Comparison of ENCODE assay signal across 9 mouse cellular contexts in genomic region chr9:122736742-122737141, GRCm38 (mm10). TPM values are rescaled to one million over a fixed set of nuclear protein-coding genes. Genes with fewer than 3 reads are reported as not detected.
A peak's percentile ranks its signal among the peaks of the same experiment; 100 is the strongest.
DNase-seq lines count a peak whose midpoint lies in the region; ATAC-seq and TF ChIP-seq lines count a peak whose summit lies in the region.
"Had no signal": no experiment of that assay in that cellular context is flagged by ENCODE, and none has a peak within 500 bp of the region (broad histone marks: within the 10 kb centered on the region; RNA-seq: fewer than 3 reads in every experiment).

No protein-coding gene starts in this region.

- no peak for ATAC-seq in inflammation-experienced regulatory T-cells, adult 6 months

- no peak for TF ChIP-seq POLR2A in thymus, adult 2 months (IDR thresholded peaks at IDR 0.05; ENCODE audit: control insufficient read depth, extremely low read depth, insufficient read depth, low read length, poor library complexity)
- no peak for TF ChIP-seq POLR2A in cerebellum, adult 2 months (IDR thresholded peaks at IDR 0.05; ENCODE audit: borderline replicate concordance, insufficient read depth, low read length)

- no peak for TF ChIP-seq CTCF in thymus, adult 2 months (IDR thresholded peaks at IDR 0.05; ENCODE audit: borderline replicate concordance, control insufficient read depth, extremely low read depth, insufficient read depth, low read length, poor library complexity)
- TF ChIP-seq CTCF in cerebellum, adult 2 months (IDR thresholded peaks at IDR 0.05; ENCODE audit: borderline replicate concordance, insufficient read depth, low read depth, low read length) = peak; percentile 25; the same call in 1 of the 2 replicates

- no peaks in the 10 kb centered on the region for H3K36me3 ChIP-seq in heart, embryonic 10.5 days
- H3K36me3 ChIP-seq in thymus, adult 2 months (ENCODE audit: control insufficient read depth, insufficient read depth, low read length) = no peaks in the 10 kb centered on the region
- H3K36me3 ChIP-seq: limb, embryonic 12.5 days had no signal

- DNase-seq in heart, adult 18-20 months = peak; percentile 57 to 73
- DNase-seq in heart, embryonic 10.5 days (ENCODE audit: low spot score) = no peak
- peak; percentile 7 for DNase-seq in thymus, adult 2 months
- DNase-seq in thymus, adult 18-20 months = no peak
- DNase-seq in cerebellum, adult 2 months = peak; percentile 9 to 25
- peak; percentile 52 to 55 for DNase-seq in heart, postnatal 36 days
- peak; percentile 57 for DNase-seq in lung, postnatal 25 days (ENCODE audit: low spot score)

- intact Hi-C loops in heart, postnatal 36 days (cut with DNase I) = loop anchor here (1.0 to 10.0 kb wide), 6 partner anchors 216 to 701 kb away; partner anchors contain the start of genes 1110059G10Rik, Clec3b, Exosc7 and Kif15

- H3K27ac ChIP-seq in heart, embryonic 10.5 days = no peak overlapping the region
- no peak overlapping the region for H3K27ac ChIP-seq in thymus, adult 2 months (ENCODE audit: control insufficient read depth, insufficient read depth, low read length)
- H3K27ac ChIP-seq in cerebellum, adult 2 months (ENCODE audit: insufficient read depth, low read length) = no peak overlapping the region
- H3K27ac ChIP-seq: limb, embryonic 12.5 days had no signal

- no peaks in the 10 kb centered on the region for H3K4me1 ChIP-seq in heart, embryonic 10.5 days
- no peaks in the 10 kb centered on the region for H3K4me1 ChIP-seq in thymus, adult 2 months (replicated peaks; ENCODE audit: control insufficient read depth, insufficient read depth, low read length)
- no peaks in the 10 kb centered on the region for H3K4me1 ChIP-seq in cerebellum, adult 2 months (ENCODE audit: control insufficient read depth, insufficient read depth, low read length)
- H3K4me1 ChIP-seq: limb, embryonic 12.5 days had no signal

- H3K9me3 ChIP-seq in heart, embryonic 10.5 days = peaks cover 3% of the 10 kb centered on the region; the same call in 1 of the 2 replicates

- 0 out of 2 replicates have a peak, but pooled peaks cover 5% of the 10 kb centered on the region for H3K27me3 ChIP-seq in heart, embryonic 10.5 days (ENCODE audit: insufficient read depth, poor library complexity, severe bottlenecking)
- no peaks in the 10 kb centered on the region; the same call in 1 of the 2 replicates for H3K27me3 ChIP-seq in thymus, adult 2 months (ENCODE audit: control insufficient read depth, insufficient read depth, low read length)
- no peaks in the 10 kb centered on the region; the same call in 1 of the 2 replicates for H3K27me3 ChIP-seq in cerebellum, adult 2 months (ENCODE audit: control insufficient read depth, insufficient read depth, low read length)

- no peak overlapping the region for H3K4me3 ChIP-seq in heart, embryonic 10.5 days
- H3K4me3 ChIP-seq in thymus, adult 2 months (ENCODE audit: control insufficient read depth, insufficient read depth, low read length) = no peak overlapping the region
- no peak overlapping the region for H3K4me3 ChIP-seq in cerebellum, adult 2 months (replicated peaks; ENCODE audit: insufficient read depth, low read depth, low read length)
- H3K4me3 ChIP-seq: limb, embryonic 12.5 days had no signal

- WGBS in heart, embryonic 10.5 days = 20% methylated on average over 4 of the region's 4 CpGs
- WGBS in thymus, adult 2 months = 32% methylated on average over 4 of the region's 4 CpGs
- WGBS in cerebellum, adult 2 months = 9% methylated on average over 4 of the region's 4 CpGs

RNA-seq across cellular contexts. Expression of gene Topaz1, which starts 10.4 kb away (rescaled TPM):
- total RNA-seq in heart, adult 18-20 months (2021) = not detected
- 0.10 and 0.18 TPM in 2 replicates for polyA plus RNA-seq in heart, embryonic 10.5 days (2016; fragmentation: Nextera tagmentation; extraction: Ambion mirVana)
- not detected in 2 replicates for polyA plus RNA-seq in thymus, adult 2 months (2012; rRNA removed)
- polyA plus RNA-seq in cerebellum, adult 2 months (2012; rRNA removed) = 0.02 TPM in 1 of 2 replicates, not detected in the other
- total RNA-seq in heart, postnatal 36 days (2021) = not detected
- polyA plus RNA-seq in inflammation-experienced regulatory T-cells, adult 6 months (2017; shearing (Covaris generic)) = not detected
- polyA plus RNA-seq: limb, embryonic 12.5 days had no signal

Comparison
In these comparisons a context has a peak if more than half of its experiments do, and no peak if none do; other contexts are left out.
1. DNase-seq: peak in heart, adult 18-20 months (2 of 2), thymus, adult 2 months (single experiment), cerebellum, adult 2 months (2 of 2), heart, postnatal 36 days (2 of 2) and lung, postnatal 25 days (single experiment); none in heart, embryonic 10.5 days (single experiment) and thymus, adult 18-20 months (0 of 2).